Mouse (Mus musculus): ENCODE measurements around the gene Ubtd2.

Ubtd2 gene

GRCm38 (mm10) chr11:32563660-32564059 is 108.5 kb downstream of the Ubtd2 start:
- no peak for DNase-seq (ENCODE audit: low spot score in 2 of 2)

- DNase-seq (ENCODE audit: low spot score in 2 of 2), result no peak
Observed at GRCm38 (mm10) chr11:32564629-32565028, 109.5 kb downstream of the Ubtd2 start.

GRCm38 (mm10) chr11:32565088-32565487 is 109.9 kb downstream of the Ubtd2 start:
- DNase-seq (ENCODE audit: low spot score in 2 of 2), result no peak

- no peak for DNase-seq (ENCODE audit: low spot score in 2 of 2)
Observed at GRCm38 (mm10) chr11:32566184-32566583, 111.0 kb downstream of the Ubtd2 start.

Data from urinary bladder, postnatal 36 days (tissue).